In genomic region chr11:59948401-59948767, GRCm38 (mm10) we compare ENCODE assay signal across 8 mouse cellular contexts. TPM values are rescaled to one million over a fixed set of nuclear protein-coding genes. Genes with fewer than 3 reads are reported as not detected.
DNase-seq lines count a peak whose midpoint lies in the region; ATAC-seq lines count a peak whose summit lies in the region.

No protein-coding gene starts in this region.

- DNase-seq in lung, postnatal 10 days, result no peak
- DNase-seq in mesoderm, embryonic 11.5 days (ENCODE audit: low read depth, low spot score), result peak; percentile 21
- no peak for DNase-seq in left cerebral cortex, postnatal 10 days (ENCODE audit: extremely low spot score in 1 of 2, low spot score in 2 of 2)
- DNase-seq in layer of hippocampus, postnatal 25 days (ENCODE audit: extremely low spot score in 1 of 2, low spot score in 1 of 2), result no peak
- DNase-seq in Muller cell, postnatal 12 days (ENCODE audit: inconsistent ontology term), result no peak

- intact Hi-C loops in left cerebral cortex, postnatal 10 days (cut with DNase I), result loop anchor here (5.0 kb wide), 1 partner anchor 66 kb away; no protein-coding TSS in a partner anchor

- H3K36me3 ChIP-seq in lung, embryonic 16.5 days (ENCODE audit: control insufficient read depth, insufficient read depth, low read length), result no peaks in the 10 kb centered on the region
- H3K36me3 ChIP-seq in hindbrain, embryonic 15.5 days, result no peaks in the 10 kb centered on the region

- WGBS in lung, embryonic 16.5 days, result 2% methylated on average over 16 of the region's 16 CpGs
- 3% methylated on average over 16 of the region's 16 CpGs for WGBS in hindbrain, embryonic 15.5 days

- H3K4me2 ChIP-seq in lung, embryonic 16.5 days (ENCODE audit: low read depth, low read length), result peak overlapping the region; percentile 66
- peak overlapping the region; percentile 62 for H3K4me2 ChIP-seq in hindbrain, embryonic 15.5 days

- H3K4me3 ChIP-seq in lung, embryonic 16.5 days (ENCODE audit: low read length), result peak overlapping the region; percentile 89
- peak overlapping the region; percentile 83 for H3K4me3 ChIP-seq in hindbrain, embryonic 15.5 days

- no peaks in the 10 kb centered on the region for H3K27me3 ChIP-seq in lung, embryonic 16.5 days (ENCODE audit: control insufficient read depth, insufficient read depth, low read depth, low read length)
- no peaks in the 10 kb centered on the region for H3K27me3 ChIP-seq in hindbrain, embryonic 15.5 days

- H3K27ac ChIP-seq in lung, embryonic 16.5 days (ENCODE audit: low read length), result peak overlapping the region; percentile 70
- peak overlapping the region; percentile 85 for H3K27ac ChIP-seq in hindbrain, embryonic 15.5 days (replicated peaks)

- peak overlapping the region; percentile 98 for H3K9ac ChIP-seq in lung, embryonic 16.5 days (ENCODE audit: low read length)
- H3K9ac ChIP-seq in hindbrain, embryonic 15.5 days, result peak overlapping the region; percentile 94

- H3K9me3 ChIP-seq in lung, embryonic 16.5 days (ENCODE audit: control insufficient read depth, low read length), result no peaks in the 10 kb centered on the region
- H3K9me3 ChIP-seq in hindbrain, embryonic 15.5 days, result no peaks in the 10 kb centered on the region

- peak; percentile 57 for ATAC-seq in lung, embryonic 16.5 days (ENCODE audit: low read depth)
- ATAC-seq in common myeloid progenitor, adult 5-6 weeks (replicated peaks; ENCODE audit: low read depth, poor library complexity, severe bottlenecking), result peak; percentile 33; the same call in 1 of the 2 replicates
- peak; percentile 52; the same call in 1 of the 2 replicates for ATAC-seq in hindbrain, embryonic 15.5 days (ENCODE audit: low FRiP score, low read depth)

- H3K4me1 ChIP-seq in lung, embryonic 16.5 days (replicated peaks; ENCODE audit: control insufficient read depth, insufficient read depth, low read length), result peaks cover 25% of the 10 kb centered on the region
- peaks cover 21% of the 10 kb centered on the region for H3K4me1 ChIP-seq in hindbrain, embryonic 15.5 days (replicated peaks)

RNA-seq across cellular contexts. Expression of gene Med9, which starts 0.4 kb away (rescaled TPM):
- polyA plus RNA-seq in lung, embryonic 16.5 days (2015; fragmentation: Nextera tagmentation; extraction: Ambion mirVana), result 45.6 and 49.6 TPM in 2 replicates
- 28.1 and 29.6 TPM in 2 replicates for total RNA-seq in common myeloid progenitor, adult 5-6 weeks (2017)
- polyA plus RNA-seq in hindbrain, embryonic 15.5 days (2015; fragmentation: Nextera tagmentation; extraction: Ambion mirVana), result 38.0 and 38.2 TPM in 2 replicates
- total RNA-seq in left cerebral cortex, postnatal 10 days (2021), result 10 to 100 TPM; 29.3 to 29.9 TPM
- total RNA-seq in layer of hippocampus, postnatal 25 days (2021), result 10 to 100 TPM; 34.7 to 38.8 TPM

RNA-seq across cellular contexts. Expression of gene Rasd1, which starts 16.4 kb away (rescaled TPM):
- 2.9 and 3.2 TPM in 2 replicates for polyA plus RNA-seq in lung, embryonic 16.5 days (2015; fragmentation: Nextera tagmentation; extraction: Ambion mirVana)
- total RNA-seq in common myeloid progenitor, adult 5-6 weeks (2017), result 0.91 and 1.2 TPM in 2 replicates
- polyA plus RNA-seq in hindbrain, embryonic 15.5 days (2015; fragmentation: Nextera tagmentation; extraction: Ambion mirVana), result 0.83 and 1.2 TPM in 2 replicates
- total RNA-seq in left cerebral cortex, postnatal 10 days (2021), result 1 to 10 TPM; 2.4 to 4.6 TPM
- 10 to 100 TPM; 54.8 to 67.0 TPM for total RNA-seq in layer of hippocampus, postnatal 25 days (2021)

Comparison
In these comparisons a context has a peak if more than half of its experiments do, and no peak if none do; other contexts are left out.
1. RNA of gene Rasd1, which starts 16.4 kb away (total RNA-seq): 54.8 to 67.0 TPM in layer of hippocampus, postnatal 25 days; 2.4 to 4.6 TPM in left cerebral cortex, postnatal 10 days and 0.91 to 1.2 TPM in common myeloid progenitor, adult 5-6 weeks; every median in the first group is over 10 times any median in the second.
2. Peak in every context shown above with its lines, with median percentiles within 50 percentile points of each other: ATAC-seq.